Mouse (Mus musculus) liver, embryonic 15.5 days (tissue): ENCODE results near the gene Itgb5. TPM values are rescaled to one million over a fixed set of nuclear protein-coding genes. Genes with fewer than 3 reads are reported as not detected.

Source experiments
- ATAC-seq: fragments of 200-750 bp; cut with Nextera tagmentation; 2 replicates; pipeline ENCODE4 v1.8.0; 2017; ENCODE audit warnings: moderate number of reproducible peaks, mild to moderate bottlenecking, moderate library complexity; ENCODE audit not compliant: insufficient read depth
- H3K27ac ChIP-seq: fragments of 300-500 bp; sonication (generic); replicated peaks from 2 replicates; pipeline ENCODE4 v1.5.1; 2015; ENCODE audit warnings: mild to moderate bottlenecking, inconsistent platforms
- H3K27me3 ChIP-seq: fragments of 300-500 bp; sonication (generic); 2 replicates; pipeline ENCODE4 v1.6.1; 2015; ENCODE audit warnings: mild to moderate bottlenecking, inconsistent platforms
- H3K36me3 ChIP-seq: fragments of 300-500 bp; sonication (generic); replicated peaks from 2 replicates; pipeline ENCODE4 v1.6.1; 2015; ENCODE audit warnings: moderate library complexity, mild to moderate bottlenecking, inconsistent platforms
- H3K4me1 ChIP-seq: fragments of 300-500 bp; sonication (generic); replicated peaks from 2 replicates; pipeline ENCODE4 v1.6.1; 2015; ENCODE audit warnings: inconsistent platforms
- H3K4me2 ChIP-seq: fragments of 300-500 bp; sonication (generic); 2 replicates; pipeline ENCODE4 v1.6.1; 2015; ENCODE audit warnings: moderate library complexity, mild to moderate bottlenecking, inconsistent platforms
- H3K4me3 ChIP-seq: fragments of 300-500 bp; sonication (generic); replicated peaks from 2 replicates; pipeline ENCODE4 v1.5.1; 2015; ENCODE audit warnings: mild to moderate bottlenecking, inconsistent platforms
- H3K9ac ChIP-seq: fragments of 300-500 bp; sonication (generic); 2 replicates; pipeline ENCODE4 v1.6.1; 2015; ENCODE audit warnings: moderate library complexity, mild to moderate bottlenecking, inconsistent platforms
- H3K9me3 ChIP-seq: fragments of 300-500 bp; sonication (generic); replicated peaks from 2 replicates; pipeline ENCODE4 v1.6.1; 2016; ENCODE audit warnings: inconsistent platforms
- WGBS: fragments of 180-500 bp; shearing (Covaris S2); methylation state at CpG from one replicate; pipeline ENCODE4 v1.1.7; 2015; ENCODE audit warnings: mixed read lengths; ENCODE audit not compliant: insufficient replicate concordance; 5-methylcytosine and 5-hydroxymethylcytosine counted together
- polyA plus RNA-seq: library from polyadenylated mRNA; unstranded; fragments of >200 nt; fragmentation: Nextera tagmentation; extraction: Ambion mirVana; gene quantifications from 2 replicates; pipeline ENCODE4 v1.2.1, GENCODE M21; 2015

The Itgb5 gene
- polyA plus RNA-seq, 1 experiment from 2014 or later, result 16.2 TPM

DNA sequence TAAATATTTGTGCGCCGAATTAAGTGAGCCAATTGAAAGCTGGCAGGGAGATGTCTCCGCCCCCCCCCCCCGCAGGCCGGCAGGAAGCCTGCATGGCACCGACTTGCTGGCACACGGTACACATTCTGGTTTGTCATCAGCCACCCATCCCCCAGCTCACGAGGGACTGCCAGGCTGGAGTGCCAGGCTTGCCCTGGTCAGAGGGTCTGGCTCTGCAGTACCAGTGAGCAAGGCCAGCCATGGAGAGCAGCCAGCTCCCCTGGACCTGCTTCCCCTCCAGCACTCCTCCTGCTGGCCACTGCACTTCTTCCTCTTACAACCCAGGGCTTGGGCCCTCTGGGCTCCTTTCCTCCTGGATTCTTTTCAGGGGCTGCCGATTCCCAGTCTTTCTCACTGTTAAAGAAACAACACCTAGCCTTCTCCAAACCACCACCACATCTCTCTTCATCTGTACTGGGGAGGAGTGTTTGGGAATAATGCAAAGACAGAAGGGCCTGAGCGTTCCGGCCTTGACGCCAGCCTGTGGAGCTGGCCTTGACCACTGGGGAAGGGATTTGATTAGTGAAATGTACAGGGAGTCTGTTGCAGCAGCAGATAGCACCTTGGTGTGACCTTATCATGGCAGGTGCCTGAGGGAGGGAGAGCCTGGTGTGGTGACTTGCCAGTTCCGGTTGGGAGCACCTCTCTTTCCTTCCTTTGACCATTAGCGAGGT, 30.7 kb downstream of the Itgb5 start:
- H3K36me3 ChIP-seq, result no peaks in the 10 kb centered on the region
- ATAC-seq, result no peak
- H3K27me3 ChIP-seq, result no peaks in the 10 kb centered on the region
- peaks cover 4% of the 10 kb centered on the region; the same call in 1 of the 2 replicates for H3K4me1 ChIP-seq
- no peak overlapping the region for H3K27ac ChIP-seq
- no peak overlapping the region for H3K9ac ChIP-seq
- no peak overlapping the region for H3K4me3 ChIP-seq
- 44% methylated on average over 14 of the region's 14 CpGs for WGBS
- no peak overlapping the region for H3K4me2 ChIP-seq
- H3K9me3 ChIP-seq, result no peaks in the 10 kb centered on the region

DNA sequence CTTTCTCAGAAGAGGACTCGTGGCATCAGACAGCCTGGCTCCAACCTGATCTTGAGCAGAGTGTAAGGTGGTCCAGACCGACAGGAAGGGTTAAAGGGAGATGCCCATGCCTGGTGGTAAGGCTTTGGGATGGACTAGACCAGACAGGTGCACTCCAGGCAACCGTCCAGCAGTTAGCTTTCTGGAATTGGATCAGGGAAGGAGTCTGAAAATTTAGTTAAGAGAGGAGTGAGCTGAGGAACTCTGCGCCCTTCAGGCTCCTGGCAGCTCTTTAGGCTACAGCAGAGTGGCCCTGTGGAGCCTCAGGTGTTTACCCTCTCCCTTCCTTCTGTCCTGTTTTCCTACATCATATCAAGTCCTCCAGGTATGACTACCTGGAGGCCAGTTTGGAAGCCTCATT, 32.9 kb downstream of the Itgb5 start:
- WGBS, result 42% methylated on average over 4 of the region's 4 CpGs
- H3K9me3 ChIP-seq, result no peaks in the 10 kb centered on the region
- peaks cover 4% of the 10 kb centered on the region; the same call in 1 of the 2 replicates for H3K4me1 ChIP-seq
- H3K36me3 ChIP-seq, result no peaks in the 10 kb centered on the region
- H3K4me3 ChIP-seq, result no peak overlapping the region
- H3K27ac ChIP-seq, result no peak overlapping the region
- no peak overlapping the region for H3K9ac ChIP-seq
- ATAC-seq, result no peak
- no peak overlapping the region for H3K4me2 ChIP-seq
- no peaks in the 10 kb centered on the region for H3K27me3 ChIP-seq

DNA sequence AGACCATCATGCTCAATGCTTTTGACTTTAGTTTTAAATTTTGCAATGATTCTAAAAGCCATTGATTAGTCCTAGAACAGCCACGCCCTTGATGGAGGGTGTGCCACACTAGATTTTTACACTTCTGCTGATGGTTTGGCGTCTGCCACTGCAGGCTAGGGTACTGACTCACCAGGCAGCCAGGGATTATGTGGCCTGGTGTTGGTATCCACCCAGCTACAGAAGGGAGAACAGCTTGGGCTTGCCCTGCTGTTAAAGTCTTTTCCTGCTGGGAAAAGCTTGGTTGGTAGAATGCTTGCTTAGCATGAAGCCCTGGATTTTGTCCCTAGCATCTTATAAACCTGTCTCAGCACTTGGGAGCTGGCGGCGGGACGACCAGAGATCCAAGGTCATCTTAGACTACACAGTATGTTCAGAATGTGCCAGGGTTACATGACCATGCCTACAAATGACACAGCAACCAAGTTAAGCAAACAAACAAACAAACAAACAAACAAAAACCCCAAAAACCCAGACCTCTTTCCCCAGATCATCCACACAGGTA, 33.8 kb downstream of the Itgb5 start:
- Histone ChIP-seq H3K36me3 (no peaks in the 10 kb centered on the region), H3K4me2 (no peak overlapping the region), H3K27me3 (no peaks in the 10 kb centered on the region), H3K27ac (no peak overlapping the region), H3K4me1 (peaks cover 4% of the 10 kb centered on the region; the same call in 1 of the 2 replicates), H3K9me3 (no peaks in the 10 kb centered on the region), H3K4me3 (no peak overlapping the region), H3K9ac (no peak overlapping the region)
- no peak for ATAC-seq
- WGBS, result 65% methylated on average over 5 of the region's 5 CpGs

DNA sequence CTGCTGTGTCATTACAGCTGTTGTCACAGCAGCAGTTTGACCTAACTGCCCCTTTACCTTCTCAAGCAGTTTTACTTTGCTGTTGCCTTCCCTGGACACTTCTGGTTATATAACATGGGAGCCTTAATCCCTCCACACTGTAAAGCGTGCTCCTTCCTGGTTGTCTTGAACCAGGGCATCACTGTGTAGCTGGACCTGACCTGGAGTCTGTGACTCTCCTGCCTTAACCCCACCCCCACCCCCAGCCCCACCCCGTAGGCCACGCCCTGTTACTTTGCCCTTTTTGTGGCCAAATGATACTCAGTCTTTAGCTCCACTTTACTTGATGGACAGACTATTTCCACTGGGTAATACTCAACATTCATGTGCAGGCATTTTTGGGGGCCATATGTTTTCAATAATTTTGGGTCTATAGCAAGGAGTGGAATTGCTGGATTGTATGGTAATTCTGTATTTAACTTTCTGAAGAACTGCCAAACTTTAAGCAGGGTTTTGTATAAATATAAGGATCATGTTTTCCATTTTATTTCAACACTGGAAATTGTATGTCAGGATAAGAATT, 40.8 kb downstream of the Itgb5 start:
- Histone ChIP-seq H3K4me1 (no peaks in the 10 kb centered on the region), H3K4me2 (no peak overlapping the region), H3K9me3 (no peaks in the 10 kb centered on the region), H3K27me3 (no peaks in the 10 kb centered on the region), H3K9ac (no peak overlapping the region), H3K36me3 (no peaks in the 10 kb centered on the region), H3K27ac (no peak overlapping the region), H3K4me3 (no peak overlapping the region)
- 60% methylated on average over 3 of the region's 3 CpGs for whole genome bisulfite sequencing
- no peak for ATAC-seq

DNA sequence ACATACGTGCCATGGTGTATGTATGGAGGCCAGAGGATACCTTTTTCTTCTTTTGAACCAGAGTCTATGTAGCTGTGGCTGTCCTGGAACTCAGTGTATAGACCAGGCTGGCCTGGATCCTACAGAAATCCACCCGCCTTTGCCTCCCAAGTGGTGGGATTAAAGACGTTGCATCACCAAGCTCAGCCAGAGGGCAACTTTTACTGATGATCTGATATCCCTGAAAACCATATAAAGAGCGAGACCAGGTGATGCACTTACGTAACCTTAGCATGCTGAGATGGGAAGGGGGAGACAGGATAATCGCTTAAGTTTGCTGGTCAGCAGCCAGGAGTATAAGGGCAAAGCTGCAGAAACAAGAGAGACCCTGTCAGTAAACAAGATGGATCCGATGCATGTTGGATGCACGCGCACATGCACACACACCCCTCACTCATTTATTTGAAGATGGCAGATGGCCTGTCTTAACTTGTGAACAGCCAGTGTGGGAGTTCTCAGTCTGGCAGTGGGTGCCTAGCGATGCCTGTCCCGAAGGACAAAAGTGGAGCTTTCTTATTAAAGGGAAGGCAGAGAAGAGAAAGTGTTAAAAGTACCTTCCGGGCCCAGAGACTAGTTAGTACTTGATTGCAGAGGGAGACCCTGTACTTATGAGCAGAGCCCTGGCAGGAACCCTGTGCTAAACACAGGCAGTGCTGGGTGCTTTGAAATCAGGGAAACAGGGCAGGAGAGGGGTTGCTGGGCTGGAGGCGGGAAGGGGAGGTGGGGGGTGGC, 41.7 kb downstream of the Itgb5 start:
- WGBS, result 68% methylated on average over 13 of the region's 13 CpGs
- ATAC-seq, result no peak
- Histone ChIP-seq H3K9me3 (no peaks in the 10 kb centered on the region), H3K9ac (no peak overlapping the region), H3K27ac (no peak overlapping the region), H3K36me3 (no peaks in the 10 kb centered on the region), H3K4me3 (no peak overlapping the region), H3K4me2 (no peak overlapping the region), H3K27me3 (no peaks in the 10 kb centered on the region), H3K4me1 (no peaks in the 10 kb centered on the region)

DNA sequence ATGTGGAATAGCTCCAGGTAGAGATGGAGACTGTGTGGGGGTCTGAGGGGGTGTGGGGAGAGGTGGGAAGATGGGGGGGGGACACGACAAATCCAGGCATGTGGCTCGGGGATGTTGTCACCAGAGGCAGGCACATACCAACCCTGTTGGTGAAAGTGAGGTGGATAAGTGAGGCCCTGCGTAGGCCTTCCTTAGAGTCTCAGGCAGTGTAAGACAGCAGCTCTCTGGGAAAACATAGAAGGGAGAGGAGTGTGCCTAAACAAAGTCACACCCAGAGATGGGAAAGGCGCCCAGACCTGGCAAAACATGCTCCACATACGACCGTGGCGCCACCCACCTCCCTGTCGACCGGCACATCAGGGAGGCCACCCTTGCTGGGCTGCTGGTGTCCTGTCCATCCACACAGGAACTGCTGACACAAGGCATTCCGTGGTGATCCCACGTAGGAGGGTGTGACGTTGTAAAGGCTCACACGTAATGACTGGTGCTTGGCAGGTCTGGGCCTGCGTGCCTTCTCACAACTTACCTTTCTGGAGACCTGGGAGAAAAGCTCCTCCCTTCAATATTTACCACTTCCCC, 42.5 kb downstream of the Itgb5 start:
- no peak for ATAC-seq
- Histone ChIP-seq H3K9ac (no peak overlapping the region), H3K9me3 (no peaks in the 10 kb centered on the region), H3K36me3 (no peaks in the 10 kb centered on the region), H3K4me1 (no peaks in the 10 kb centered on the region), H3K27me3 (no peaks in the 10 kb centered on the region), H3K4me2 (no peak overlapping the region), H3K27ac (no peak overlapping the region), H3K4me3 (no peak overlapping the region)
- 64% methylated on average over 14 of the region's 14 CpGs for WGBS

DNA sequence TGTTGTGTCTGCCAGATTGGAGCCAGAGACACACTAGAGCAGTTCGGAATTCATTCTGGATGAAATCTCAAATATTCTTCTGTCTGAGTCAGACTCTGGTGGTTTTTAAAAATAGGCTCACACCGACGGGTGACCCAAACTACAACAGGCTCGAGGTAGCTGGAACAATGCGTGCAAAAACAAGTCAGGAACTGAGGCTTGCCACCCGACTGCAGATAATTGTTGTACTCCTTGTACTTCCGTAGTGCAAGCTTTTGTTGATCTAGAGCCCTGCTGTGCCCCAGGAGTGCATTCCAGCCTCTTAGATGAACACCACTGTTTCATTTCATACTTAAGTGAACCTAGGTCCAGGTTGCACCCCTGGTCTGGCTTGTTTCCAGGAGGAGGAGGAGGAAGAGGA, 43.8 kb downstream of the Itgb5 start:
- Histone ChIP-seq H3K9me3 (no peaks in the 10 kb centered on the region), H3K4me1 (no peaks in the 10 kb centered on the region), H3K9ac (no peak overlapping the region), H3K36me3 (no peaks in the 10 kb centered on the region), H3K27me3 (no peaks in the 10 kb centered on the region), H3K4me2 (no peak overlapping the region), H3K4me3 (no peak overlapping the region), H3K27ac (no peak overlapping the region)
- ATAC-seq, result no peak
- WGBS, result 50% methylated on average over 7 of the region's 7 CpGs

DNA sequence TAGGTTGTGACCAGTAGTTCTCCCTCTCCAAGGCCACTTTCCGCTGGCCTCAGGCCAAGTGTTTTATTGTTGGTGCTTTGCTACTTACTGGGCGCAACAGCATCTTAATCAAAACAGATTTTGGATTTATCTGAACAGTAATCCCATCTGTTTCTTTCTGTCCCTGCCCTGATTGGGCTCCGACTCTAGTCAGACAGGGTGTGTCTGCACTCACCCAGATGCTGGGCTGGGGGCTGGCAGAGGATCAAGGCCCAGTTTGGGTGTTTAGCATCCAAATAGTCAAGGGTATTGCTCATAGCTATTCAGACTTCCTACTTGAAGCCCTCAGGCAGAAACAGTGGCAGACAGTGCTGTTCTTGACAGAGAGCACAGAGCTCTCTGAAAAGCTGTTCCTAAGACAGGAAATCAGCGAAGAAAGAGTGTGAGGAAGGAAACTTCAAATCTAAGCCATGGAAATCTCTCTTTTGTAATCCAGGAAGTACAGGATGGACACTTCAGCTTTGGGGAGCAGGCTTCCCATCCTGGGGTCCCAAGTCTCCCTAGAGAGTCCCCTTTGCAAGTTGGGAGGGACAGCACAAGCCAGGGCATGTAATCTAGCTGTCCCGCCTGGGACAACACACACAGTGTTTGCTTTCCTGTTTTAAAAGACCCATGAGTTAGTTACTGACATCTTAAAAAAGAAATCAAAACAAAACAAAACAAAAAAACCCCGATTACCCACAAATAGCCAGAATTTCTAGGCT, 48.7 kb downstream of the Itgb5 start:
- no peak overlapping the region for H3K4me2 ChIP-seq
- no peaks in the 10 kb centered on the region for H3K9me3 ChIP-seq
- no peak overlapping the region for H3K9ac ChIP-seq
- peaks cover 12% of the 10 kb centered on the region for H3K4me1 ChIP-seq
- H3K27me3 ChIP-seq, result no peaks in the 10 kb centered on the region
- 39% methylated on average over 6 of the region's 6 CpGs for WGBS
- no peaks in the 10 kb centered on the region for H3K36me3 ChIP-seq
- no peak overlapping the region for H3K27ac ChIP-seq
- no peak for ATAC-seq
- H3K4me3 ChIP-seq, result no peak overlapping the region

DNA sequence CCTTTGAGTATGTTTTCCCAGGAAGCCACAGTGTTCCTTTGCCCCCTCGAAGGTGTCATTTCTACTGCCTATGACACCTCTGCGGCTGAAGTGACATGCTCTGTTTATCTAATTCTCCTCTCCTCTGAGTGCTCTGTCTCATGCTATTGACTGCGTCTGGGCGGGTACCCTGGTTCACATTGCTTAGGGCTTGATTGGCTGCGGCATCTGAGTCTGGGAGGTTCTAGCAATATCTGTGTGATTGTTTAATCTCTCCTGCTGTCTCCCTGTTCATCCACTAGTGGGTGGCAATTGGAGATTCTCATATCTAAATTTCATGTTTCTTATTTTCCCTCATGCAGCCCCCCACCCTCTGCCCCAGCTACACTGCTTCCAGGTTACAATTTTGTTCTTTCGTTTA, 49.6 kb downstream of the Itgb5 start:
- Histone ChIP-seq H3K9me3 (no peaks in the 10 kb centered on the region), H3K36me3 (no peaks in the 10 kb centered on the region), H3K27ac (no peak overlapping the region), H3K9ac (no peak overlapping the region), H3K4me3 (no peak overlapping the region), H3K27me3 (no peaks in the 10 kb centered on the region), H3K4me1 (peaks cover 15% of the 10 kb centered on the region), H3K4me2 (no peak overlapping the region)
- 48% methylated on average over 6 of the region's 6 CpGs for WGBS
- ATAC-seq, result no peak

DNA sequence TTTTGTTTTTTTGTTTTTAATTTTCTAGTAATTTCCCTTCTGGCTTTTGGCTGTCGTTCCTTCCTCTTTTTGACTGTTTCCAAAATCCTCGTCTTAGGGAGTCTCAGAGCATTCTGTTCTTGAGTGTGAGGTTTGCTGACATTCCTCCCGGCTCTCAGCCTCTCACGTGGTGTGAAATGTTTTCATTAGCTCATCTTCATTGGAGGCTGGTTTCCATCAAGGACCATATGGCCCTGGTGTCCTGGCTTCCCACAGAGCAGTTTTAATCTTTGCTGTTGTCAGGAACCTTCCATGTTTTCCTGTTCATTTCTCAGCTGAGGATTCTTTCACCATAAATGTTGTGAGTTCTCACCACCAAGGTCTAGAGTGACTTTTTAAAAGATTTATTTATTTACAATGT, 50.1 kb downstream of the Itgb5 start:
- Histone ChIP-seq H3K36me3 (no peaks in the 10 kb centered on the region), H3K27me3 (no peaks in the 10 kb centered on the region), H3K4me3 (no peak overlapping the region), H3K27ac (no peak overlapping the region), H3K9me3 (no peaks in the 10 kb centered on the region), H3K9ac (no peak overlapping the region), H3K4me1 (peaks cover 15% of the 10 kb centered on the region), H3K4me2 (no peak overlapping the region)
- WGBS, result 27% methylated on average over 4 of the region's 4 CpGs
- no peak for ATAC-seq
